Mouse (Mus musculus): Measurements from ENCODE around the gene Sqstm1. TPM values are rescaled to one million over a fixed set of nuclear protein-coding genes. Genes with fewer than 3 reads are reported as not detected.
A peak's percentile ranks its signal among the peaks of the same experiment; 100 is the strongest.

The Sqstm1 gene
- total and polyA plus RNA-seq, 2 experiments from 2014 or later, result 330 to 413 TPM

GRCm38 (mm10) chr11:50210101-50210504 is 524 bp downstream of the Sqstm1 start:
- DNase-seq, result peak; percentile 94
- ATAC-seq, result peak; percentile 96
- Histone ChIP-seq H3K9me3 (ENCODE audit: low read length) (no peaks in the 10 kb centered on the region), H3K4me3 (ENCODE audit: low read depth, low read length) (peak overlapping the region; percentile 99), H3K4me2 (ENCODE audit: low read depth) (peak overlapping the region; percentile 59), H3K36me3 (ENCODE audit: insufficient read depth) (peaks cover 26% of the 10 kb centered on the region), H3K4me1 (ENCODE audit: insufficient read depth) (peaks cover 12% of the 10 kb centered on the region; the same call in 1 of the 2 replicates), H3K27ac (ENCODE audit: low read depth, low read length) (peak overlapping the region; percentile 99), H3K27me3 (ENCODE audit: insufficient read depth, low read length) (no peaks in the 10 kb centered on the region), H3K9ac (peak overlapping the region; percentile 100)
- WGBS, result under 1% methylated on average over 24 of the region's 24 CpGs
- TF ChIP-seq CTCF (IDR thresholded peaks at IDR 0.05; ENCODE audit: low read depth), result no peak

DNA sequence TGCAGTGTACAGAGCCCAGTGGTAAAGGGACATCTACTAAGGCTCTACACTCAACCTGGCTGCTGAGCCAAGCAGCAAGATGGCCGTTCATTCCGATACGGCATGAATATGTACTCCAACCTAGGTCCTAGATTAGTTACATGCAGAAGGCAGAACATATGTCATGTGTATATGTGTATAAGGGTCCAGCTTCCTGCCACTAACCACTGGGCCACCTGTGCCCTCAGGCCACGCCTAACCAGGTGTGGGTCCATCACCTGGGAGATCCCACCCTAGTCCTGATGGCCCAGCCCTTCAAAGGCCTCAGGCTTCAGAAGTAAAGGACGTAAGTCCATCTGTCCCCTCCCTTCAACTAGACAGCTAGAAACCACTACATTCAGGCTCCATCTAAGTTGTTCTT is 2.6 kb downstream of the Sqstm1 start:
- Histone ChIP-seq H3K4me3 (ENCODE audit: low read depth, low read length) (no peak overlapping the region), H3K27ac (ENCODE audit: low read depth, low read length) (no peak overlapping the region), H3K27me3 (ENCODE audit: insufficient read depth, low read length) (no peaks in the 10 kb centered on the region), H3K9ac (no peak overlapping the region), H3K9me3 (ENCODE audit: low read length) (no peaks in the 10 kb centered on the region), H3K4me2 (ENCODE audit: low read depth) (no peak overlapping the region), H3K36me3 (ENCODE audit: insufficient read depth) (peaks cover 44% of the 10 kb centered on the region), H3K4me1 (ENCODE audit: insufficient read depth) (peaks cover 12% of the 10 kb centered on the region; the same call in 1 of the 2 replicates)
- 98% methylated on average over 5 of the region's 5 CpGs for WGBS
- ATAC-seq (no peak), DNase-seq (no peak)
- TF ChIP-seq CTCF (IDR thresholded peaks at IDR 0.05; ENCODE audit: low read depth), result no peak

DNA sequence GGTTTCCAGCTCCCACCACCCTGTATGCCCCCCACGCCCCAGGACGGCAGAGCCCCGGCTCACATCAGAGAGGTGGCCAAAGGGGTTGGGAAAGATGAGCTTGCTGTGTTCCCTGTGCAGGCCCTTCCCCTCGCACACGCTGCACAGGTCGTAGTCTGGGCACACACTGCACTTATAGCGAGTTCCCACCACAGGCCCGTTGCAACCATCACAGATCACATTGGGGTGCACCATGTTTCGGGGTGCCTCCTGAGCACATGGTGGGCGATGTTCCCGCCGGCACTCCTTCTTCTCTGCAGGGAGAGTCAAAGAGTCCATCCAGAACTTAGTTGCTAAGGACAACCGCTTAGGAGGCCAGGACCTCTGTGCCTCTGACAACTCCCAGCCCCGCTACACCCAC is 3.3 kb downstream of the Sqstm1 start:
- Histone ChIP-seq H3K9ac (no peak overlapping the region), H3K27ac (ENCODE audit: low read depth, low read length) (no peak overlapping the region), H3K36me3 (ENCODE audit: insufficient read depth) (peaks cover 51% of the 10 kb centered on the region), H3K4me3 (ENCODE audit: low read depth, low read length) (no peak overlapping the region), H3K27me3 (ENCODE audit: insufficient read depth, low read length) (no peaks in the 10 kb centered on the region), H3K9me3 (ENCODE audit: low read length) (no peaks in the 10 kb centered on the region), H3K4me2 (ENCODE audit: low read depth) (no peak overlapping the region), H3K4me1 (ENCODE audit: insufficient read depth) (peaks cover 12% of the 10 kb centered on the region; the same call in 1 of the 2 replicates)
- DNase-seq, result no peak
- TF ChIP-seq CTCF (IDR thresholded peaks at IDR 0.05; ENCODE audit: low read depth), result no peak
- no peak for ATAC-seq
- WGBS, result 99% methylated on average over 14 of the region's 14 CpGs

DNA sequence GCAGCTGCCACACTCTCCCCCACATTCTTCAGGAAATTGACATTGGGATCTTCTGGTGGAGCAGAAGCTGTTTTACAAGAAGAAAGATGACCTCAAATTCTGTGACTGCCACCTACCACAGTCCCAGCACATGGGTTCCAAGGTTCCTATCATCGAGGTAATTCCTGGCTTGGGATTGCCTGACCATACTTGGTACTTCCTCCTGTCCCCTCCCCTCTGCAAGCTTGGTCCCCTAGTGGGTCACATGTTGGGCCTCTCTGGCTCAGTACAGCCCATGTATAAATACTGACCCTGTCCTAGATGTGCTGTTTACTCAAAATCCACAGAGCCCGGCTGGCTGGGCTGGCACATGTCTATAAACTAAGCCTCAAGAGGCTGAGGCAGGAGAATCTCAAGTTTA is 4.6 kb downstream of the Sqstm1 start:
- Histone ChIP-seq H3K4me1 (ENCODE audit: insufficient read depth) (peaks cover 11% of the 10 kb centered on the region; the same call in 1 of the 2 replicates), H3K9me3 (ENCODE audit: low read length) (no peaks in the 10 kb centered on the region), H3K9ac (no peak overlapping the region), H3K36me3 (ENCODE audit: insufficient read depth) (peaks cover 64% of the 10 kb centered on the region), H3K27me3 (ENCODE audit: insufficient read depth, low read length) (no peaks in the 10 kb centered on the region), H3K4me3 (ENCODE audit: low read depth, low read length) (no peak overlapping the region), H3K27ac (ENCODE audit: low read depth, low read length) (no peak overlapping the region), H3K4me2 (ENCODE audit: low read depth) (no peak overlapping the region)
- TF ChIP-seq CTCF (IDR thresholded peaks at IDR 0.05; ENCODE audit: low read depth), result no peak
- WGBS, result 97% methylated on average over 2 of the region's 2 CpGs
- DNase-seq (no peak), ATAC-seq (no peak)

- DNase-seq (no peak), ATAC-seq (no peak)
- no peak overlapping the region for H3K4me2 ChIP-seq (ENCODE audit: low read depth)
- H3K36me3 ChIP-seq (ENCODE audit: insufficient read depth), result peaks cover 70% of the 10 kb centered on the region
- no peaks in the 10 kb centered on the region for H3K27me3 ChIP-seq (ENCODE audit: insufficient read depth, low read length)
- no peak overlapping the region for H3K27ac ChIP-seq (ENCODE audit: low read depth, low read length)
- H3K4me3 ChIP-seq (ENCODE audit: low read depth, low read length), result no peak overlapping the region
- TF ChIP-seq CTCF (IDR thresholded peaks at IDR 0.05; ENCODE audit: low read depth), result no peak
- 85% methylated on average over 3 of the region's 3 CpGs for WGBS
- H3K9me3 ChIP-seq (ENCODE audit: low read length), result no peaks in the 10 kb centered on the region
- no peak overlapping the region for H3K9ac ChIP-seq
- peaks cover 7% of the 10 kb centered on the region; the same call in 1 of the 2 replicates for H3K4me1 ChIP-seq (ENCODE audit: insufficient read depth)
These were observed 5.2 kb downstream of the Sqstm1 start for GRCm38 (mm10) chr11:50205434-50205833.

DNA sequence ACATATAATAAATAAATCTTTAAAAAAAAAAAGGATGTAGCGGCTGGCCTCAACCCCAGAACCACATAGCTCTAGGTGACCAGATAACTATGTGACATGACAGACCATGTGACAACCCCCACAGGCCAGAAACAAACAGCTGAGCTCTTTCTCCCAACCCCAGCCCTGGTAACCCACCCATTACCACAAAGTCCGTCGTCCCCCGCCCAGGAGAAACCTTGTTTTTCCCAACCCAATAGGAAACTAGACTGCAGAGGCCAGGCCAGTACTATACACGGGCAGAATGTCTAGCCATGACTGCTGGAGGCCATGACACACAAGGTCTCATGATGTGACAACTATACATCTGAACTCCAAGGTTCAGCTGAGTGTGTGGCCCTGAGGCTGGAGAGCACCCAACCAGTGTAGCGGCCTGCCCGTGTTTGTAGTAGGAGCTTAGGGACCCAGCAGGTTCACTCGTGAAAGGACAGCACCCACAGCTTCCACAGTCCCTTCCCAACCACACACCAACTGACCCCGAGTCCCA is 7.3 kb downstream of the Sqstm1 start:
- Histone ChIP-seq H3K9me3 (ENCODE audit: low read length) (no peaks in the 10 kb centered on the region), H3K4me2 (ENCODE audit: low read depth) (no peak overlapping the region), H3K27ac (ENCODE audit: low read depth, low read length) (no peak overlapping the region), H3K27me3 (ENCODE audit: insufficient read depth, low read length) (no peaks in the 10 kb centered on the region), H3K36me3 (ENCODE audit: insufficient read depth) (peaks cover 88% of the 10 kb centered on the region), H3K9ac (no peak overlapping the region), H3K4me3 (ENCODE audit: low read depth, low read length) (no peak overlapping the region), H3K4me1 (ENCODE audit: insufficient read depth) (no peaks in the 10 kb centered on the region)
- 92% methylated on average over 9 of the region's 9 CpGs for WGBS
- ATAC-seq (no peak), DNase-seq (no peak)
- no peak for TF ChIP-seq CTCF (IDR thresholded peaks at IDR 0.05; ENCODE audit: low read depth)

GRCm38 (mm10) chr11:50201590-50201989 is 9.0 kb downstream of the Sqstm1 start:
- no peaks in the 10 kb centered on the region for H3K27me3 ChIP-seq (ENCODE audit: insufficient read depth, low read length)
- no peaks in the 10 kb centered on the region for H3K4me1 ChIP-seq (ENCODE audit: insufficient read depth)
- WGBS, result 91% methylated on average over 3 of the region's 3 CpGs
- no peak overlapping the region for H3K27ac ChIP-seq (ENCODE audit: low read depth, low read length)
- no peak overlapping the region for H3K4me2 ChIP-seq (ENCODE audit: low read depth)
- no peak for TF ChIP-seq CTCF (IDR thresholded peaks at IDR 0.05; ENCODE audit: low read depth)
- ATAC-seq (no peak), DNase-seq (no peak)
- H3K9ac ChIP-seq, result no peak overlapping the region
- H3K36me3 ChIP-seq (ENCODE audit: insufficient read depth), result peaks cover 91% of the 10 kb centered on the region
- no peak overlapping the region for H3K4me3 ChIP-seq (ENCODE audit: low read depth, low read length)
- H3K9me3 ChIP-seq (ENCODE audit: low read length), result no peaks in the 10 kb centered on the region
